Mouse (Mus musculus) lung, postnatal 14 days (tissue): ENCODE data around the gene Hist1h4f.

Experiments
- DNase-seq: peaks from one replicate; pipeline ENCODE4 v3.0.0; 2021

Hist1h4f gene

GRCm38 (mm10) chr13:23506819-23507515 lies 44.5 kb downstream of the Hist1h4f start:
- DNase-seq, result no peak

- no peak for DNase-seq
Measured at GRCm38 (mm10) chr13:23506351-23506750, 45.1 kb downstream of the Hist1h4f start.

GRCm38 (mm10) chr13:23505662-23506345 lies 45.6 kb downstream of the Hist1h4f start:
- DNase-seq, result no peak

- peak; percentile 55 for DNase-seq
Measured at GRCm38 (mm10) chr13:23503797-23504196, 47.7 kb downstream of the Hist1h4f start.

- DNase-seq, result no peak
Measured at GRCm38 (mm10) chr13:23502916-23503315, 48.5 kb downstream of the Hist1h4f start.

- DNase-seq, result no peak
Measured at GRCm38 (mm10) chr13:23502031-23502567, 49.3 kb downstream of the Hist1h4f start.

GRCm38 (mm10) chr13:23501511-23501910 lies 49.9 kb downstream of the Hist1h4f start:
- no peak for DNase-seq
